Mouse (Mus musculus) spleen, adult 2 months (tissue): ENCODE data around the gene Cul1.

Source experiments
- CTCF ChIP-seq: fragments of 200-500 bp; IDR thresholded peaks from 2 replicates; pipeline ENCODE4 v1.5.1; 2011; ENCODE audit warnings: mild to moderate bottlenecking, inconsistent platforms; ENCODE audit not compliant: insufficient read depth, insufficient read length, insufficient replicate concordance; ENCODE audit errors: extremely low read depth
- POLR2A ChIP-seq: fragments of 200-500 bp; IDR thresholded peaks from 2 replicates; pipeline ENCODE4 v1.6.1; 2011; ENCODE audit warnings: low read depth, low read length, inconsistent platforms

GRCm38 (mm10) chr6:47466488-47466887 lies 13.3 kb downstream of the Cul1 start:
- TF ChIP-seq CTCF (no peak), POLR2A (no peak)
